Mouse (Mus musculus): ENCODE results near the gene Stxbp3.

Gene Stxbp3

GRCm38 (mm10) chr3:108764976-108765375 lies 75.3 kb downstream of the Stxbp3 start:
- DNase-seq (ENCODE audit: low spot score in 2 of 2): no peak

DNA sequence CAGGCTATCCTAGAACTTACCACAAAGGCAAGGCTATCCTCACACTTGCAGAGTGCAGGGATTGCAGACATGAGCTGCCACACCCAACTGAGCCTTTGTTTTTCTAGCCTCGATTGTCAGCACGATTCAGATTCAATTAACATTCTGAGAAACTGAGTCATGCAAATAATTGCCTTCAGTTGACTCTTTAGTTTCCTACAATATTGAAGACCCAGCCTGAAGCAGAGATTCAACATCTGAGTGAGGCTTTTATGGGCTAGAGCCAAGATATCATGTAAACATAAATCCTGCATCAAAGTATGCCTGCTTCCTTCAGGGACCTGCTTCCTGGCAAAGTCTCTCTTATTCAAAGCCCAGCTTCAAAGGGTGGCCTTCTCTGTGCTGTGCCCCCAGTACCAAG lies 76.6 kb downstream of the Stxbp3 start:
- no peak for DNase-seq (ENCODE audit: low spot score in 2 of 2)

DNA sequence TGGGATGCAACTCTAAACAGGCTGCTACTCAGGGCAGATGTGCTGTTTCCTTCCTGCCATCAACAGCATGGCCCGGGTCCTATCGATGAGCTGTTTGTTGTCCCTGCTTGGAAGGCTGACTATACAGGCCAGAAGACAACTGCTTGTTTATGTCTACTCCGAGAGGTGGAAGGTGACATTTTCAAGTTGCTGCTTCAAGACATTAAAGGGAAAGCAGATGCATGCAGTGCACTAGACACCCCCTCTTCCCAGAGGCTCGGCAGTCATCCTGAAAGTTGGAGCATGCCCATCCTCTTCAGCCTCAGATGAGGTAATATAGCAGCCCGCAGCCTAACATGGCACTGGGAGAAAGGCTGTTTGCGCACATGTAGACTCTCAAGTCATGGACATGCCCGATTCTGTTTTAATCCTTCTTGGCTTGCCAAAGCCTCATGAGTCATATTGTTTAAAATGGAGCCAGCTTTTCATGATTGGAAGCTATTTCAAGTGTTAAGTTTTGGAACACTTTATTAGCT lies 77.7 kb downstream of the Stxbp3 start:
- no peak for DNase-seq (ENCODE audit: low spot score in 2 of 2)

DNA sequence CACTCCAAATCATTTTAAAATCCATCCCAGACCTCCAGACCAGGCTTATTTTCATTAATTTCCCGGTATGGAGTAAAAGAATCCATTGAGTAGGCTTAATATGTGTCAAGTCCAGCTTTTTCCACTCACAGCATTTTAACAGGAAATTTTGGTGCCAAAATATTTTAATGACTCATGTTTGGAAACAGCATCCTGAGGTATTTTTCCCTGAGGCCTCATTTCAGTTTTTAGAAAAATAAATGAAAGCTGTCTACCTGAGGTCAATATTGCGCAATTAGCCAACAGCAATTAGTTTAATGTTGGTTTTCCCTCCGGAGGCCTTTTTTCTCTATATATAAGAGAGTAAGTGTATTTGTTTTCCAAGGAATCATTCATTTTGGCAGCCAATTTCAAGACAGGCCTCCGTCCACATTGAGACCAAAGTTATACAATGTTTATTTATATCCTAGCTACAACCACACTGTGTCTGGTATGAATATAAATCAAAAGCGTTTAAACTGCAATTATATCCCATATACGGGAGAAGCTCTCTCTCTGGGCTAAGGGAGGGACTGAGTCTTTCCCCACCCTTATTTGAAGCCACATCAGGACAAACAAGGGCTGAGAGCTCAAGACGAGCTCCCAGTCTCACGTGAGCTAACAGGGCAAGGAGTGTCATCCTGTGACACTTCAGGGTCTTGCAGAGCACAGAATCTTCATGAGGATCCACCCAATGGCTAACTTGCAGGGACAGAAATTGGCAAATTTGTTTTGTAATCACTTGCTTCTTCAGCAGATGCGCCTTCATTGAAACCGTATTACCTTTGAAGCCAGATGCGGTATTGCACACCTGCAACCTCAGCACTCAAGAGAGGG lies 80.5 kb downstream of the Stxbp3 start:
- no peak for DNase-seq (ENCODE audit: low spot score in 2 of 2)

DNA sequence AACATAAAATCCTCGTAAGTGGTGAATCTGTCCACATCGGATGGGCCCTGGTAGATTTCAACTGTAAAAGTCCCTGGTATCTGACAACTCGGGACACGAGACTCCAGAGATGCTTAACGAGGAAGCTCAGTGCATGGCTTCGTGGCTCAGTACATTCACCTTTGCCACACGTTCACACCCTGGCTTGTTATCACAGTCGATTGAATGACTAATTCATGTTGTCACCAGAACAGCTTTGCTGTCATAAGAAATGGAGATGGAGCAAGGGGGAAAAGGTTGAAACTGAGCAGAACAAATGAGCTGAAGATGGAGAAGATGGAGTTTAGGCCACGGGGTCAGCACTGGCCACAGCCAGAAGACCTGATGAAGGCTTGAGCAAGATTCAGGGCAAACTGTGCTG lies 82.8 kb downstream of the Stxbp3 start:
- no peak for DNase-seq (ENCODE audit: low spot score in 2 of 2)

DNA sequence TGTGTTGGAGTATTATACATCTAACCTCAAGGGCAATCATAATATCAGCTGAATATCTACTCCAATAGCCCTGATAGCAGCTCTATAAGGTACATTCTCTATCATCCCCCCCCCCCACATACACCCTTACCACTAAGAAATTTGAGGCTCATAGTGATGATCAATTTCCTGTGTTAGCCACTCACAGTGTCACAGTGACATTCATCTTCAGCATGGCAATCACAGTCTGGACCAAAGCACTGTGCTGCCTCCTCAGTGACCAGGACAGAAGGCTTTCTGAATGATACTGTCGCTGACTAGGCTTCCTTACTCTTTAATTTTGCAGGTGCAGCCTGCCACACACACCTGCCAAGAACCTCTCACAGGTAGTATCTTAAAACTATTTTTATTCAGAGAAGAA lies 84.2 kb downstream of the Stxbp3 start:
- DNase-seq (ENCODE audit: low spot score in 2 of 2): no peak

DNA sequence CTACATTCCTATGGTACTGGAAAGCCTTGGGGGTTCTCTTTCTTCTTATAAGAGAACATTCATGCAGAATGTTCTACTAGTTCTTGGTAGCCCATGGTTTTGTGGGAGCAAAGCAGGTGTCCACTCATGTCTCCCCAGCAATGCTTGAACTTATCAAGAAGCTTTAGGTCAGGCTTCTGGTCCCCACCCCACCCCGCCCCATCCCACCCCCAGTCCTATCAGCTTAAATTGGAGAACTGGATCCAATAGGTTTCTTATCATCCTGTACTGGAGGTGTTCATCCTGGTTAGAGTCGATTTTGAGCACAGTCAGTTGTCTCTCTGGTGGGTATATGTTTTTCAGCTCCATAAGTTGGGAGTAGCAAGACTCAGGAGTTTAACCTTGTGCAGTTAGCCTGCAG lies 84.8 kb downstream of the Stxbp3 start:
- DNase-seq (ENCODE audit: low spot score in 2 of 2): no peak

- no peak for DNase-seq (ENCODE audit: low spot score in 2 of 2)
Measured at GRCm38 (mm10) chr3:108754541-108754940, 85.8 kb downstream of the Stxbp3 start.

DNA sequence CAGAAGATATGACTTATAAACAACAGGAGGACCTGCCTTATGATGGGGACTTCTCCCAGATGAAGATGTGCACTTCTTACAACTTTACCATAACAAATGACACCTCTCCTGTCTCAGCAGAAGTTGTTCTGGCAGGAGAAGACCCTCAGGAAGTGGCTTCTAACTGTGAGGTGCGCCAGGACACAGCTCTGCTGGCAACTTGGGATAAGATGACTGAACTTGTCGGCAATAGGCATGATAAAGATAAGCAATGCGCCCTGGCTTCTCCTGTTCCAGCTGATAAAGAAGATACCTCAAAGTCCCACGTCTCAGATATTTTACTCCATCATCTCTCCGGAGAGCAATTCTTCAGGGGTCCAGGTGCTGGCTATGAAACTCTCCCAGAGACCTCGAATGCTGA lies 88.6 kb downstream of the Stxbp3 start:
- DNase-seq (ENCODE audit: low spot score in 2 of 2): peak in 1 of 2 experiments; percentile 28

DNA sequence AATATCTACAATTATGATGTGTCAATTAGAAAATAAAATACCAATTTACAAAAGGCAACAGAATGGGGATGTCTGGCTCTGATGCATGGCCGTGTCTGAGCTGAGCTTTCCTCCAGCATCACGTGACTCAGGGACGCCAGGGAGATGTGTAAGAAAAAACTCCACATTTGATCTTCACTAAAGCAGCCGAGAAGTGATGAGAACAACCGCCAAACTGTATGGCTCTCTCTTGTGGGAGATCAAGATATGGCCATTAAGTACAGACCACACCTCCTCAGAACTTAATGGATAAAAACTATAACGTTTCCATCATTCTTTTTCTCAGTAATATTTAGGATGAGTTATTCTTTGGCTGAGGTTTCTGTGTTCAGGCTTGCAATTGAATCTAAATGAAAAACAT lies 89.3 kb downstream of the Stxbp3 start:
- DNase-seq (ENCODE audit: low spot score in 2 of 2): peak in 1 of 2 experiments; percentile 28

GRCm38 (mm10) chr3:108744060-108744459 lies 96.3 kb downstream of the Stxbp3 start:
- DNase-seq (ENCODE audit: low spot score in 2 of 2): no peak

Data from spleen, postnatal 10 days (tissue).